ENCODE assay signal across 7 mouse cellular contexts in the genomic region with DNA sequence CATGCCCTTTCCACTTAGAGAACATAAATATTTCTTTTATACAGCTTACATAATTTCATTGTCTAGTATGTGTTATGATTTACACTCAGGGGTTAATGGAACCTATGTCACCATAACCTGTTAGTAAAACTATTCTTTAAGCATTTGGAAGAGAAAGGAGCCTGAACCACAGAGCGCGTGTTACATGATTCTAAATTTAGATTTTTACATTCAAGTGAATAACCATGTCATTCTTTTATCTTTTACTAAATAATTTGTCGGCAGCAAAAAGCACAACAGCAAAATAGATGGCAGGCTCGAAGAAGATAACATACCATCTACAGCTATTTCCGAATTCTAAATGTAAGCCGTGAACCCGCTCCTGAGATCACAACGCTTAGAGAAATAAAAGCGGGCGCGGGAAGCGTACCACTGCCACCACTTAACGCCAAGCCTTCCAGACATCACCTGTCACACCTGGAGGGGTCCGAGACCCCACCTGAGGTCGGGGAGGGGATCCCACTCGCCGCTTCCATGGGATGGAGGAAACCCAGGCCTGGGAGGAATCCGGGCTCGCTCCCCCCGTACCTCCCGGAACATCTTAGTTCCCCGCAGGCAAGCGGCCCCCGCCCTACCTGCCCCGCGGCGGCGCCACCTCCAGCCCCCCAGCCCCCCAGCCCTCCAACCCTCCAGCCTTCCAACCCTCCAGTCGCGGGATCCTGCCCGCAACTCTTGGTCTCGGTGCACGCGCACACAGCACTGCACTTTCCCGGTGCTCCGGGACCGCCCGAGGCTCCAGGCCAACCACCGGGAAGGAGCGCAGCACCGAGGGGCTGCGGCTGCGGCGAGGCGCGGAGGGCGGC. TPM values are rescaled to one million over a fixed set of nuclear protein-coding genes. Genes with fewer than 3 reads are reported as not detected.
A peak's percentile ranks its signal among the peaks of the same experiment; 100 is the strongest.
DNase-seq lines count a peak whose midpoint lies in the region; ATAC-seq and TF ChIP-seq lines count a peak whose summit lies in the region.

No protein-coding gene starts in this region.

- peak overlapping the region; percentile 86 for H3K4me3 ChIP-seq in layer of hippocampus, adult 2 months
- H3K4me3 ChIP-seq in G1E (ENCODE audit: low read depth, low read length): peak overlapping the region; percentile 81
- peak overlapping the region; percentile 88 for H3K4me3 ChIP-seq in hindbrain, embryonic 16.5 days (ENCODE audit: low read length)
- H3K4me3 ChIP-seq in midbrain, embryonic 13.5 days (replicated peaks): peak overlapping the region; percentile 75

- TF ChIP-seq CTCF in layer of hippocampus, adult 2 months (conservative IDR thresholded peaks at IDR 0.05): no peak
- TF ChIP-seq CTCF in G1E (IDR thresholded peaks at IDR 0.05; ENCODE audit: low read depth, low read length): no peak

- peaks cover 54% of the 10 kb centered on the region for H3K4me1 ChIP-seq in G1E (ENCODE audit: insufficient read depth, low read depth, low read length)
- peaks cover 10% of the 10 kb centered on the region for H3K4me1 ChIP-seq in hindbrain, embryonic 16.5 days (ENCODE audit: control insufficient read depth, insufficient read depth, low read depth, low read length)
- peaks cover 15% of the 10 kb centered on the region for H3K4me1 ChIP-seq in midbrain, embryonic 13.5 days (replicated peaks)

- peaks cover 21% of the 10 kb centered on the region for H3K36me3 ChIP-seq in G1E (replicated peaks)
- no peaks in the 10 kb centered on the region for H3K36me3 ChIP-seq in hindbrain, embryonic 16.5 days (ENCODE audit: control insufficient read depth, insufficient read depth, low read length)
- H3K36me3 ChIP-seq in midbrain, embryonic 13.5 days: 0 out of 2 replicates have a peak, but pooled peaks cover 5% of the 10 kb centered on the region

- peak overlapping the region; percentile 89 for H3K9ac ChIP-seq in hindbrain, embryonic 16.5 days (ENCODE audit: low read depth, low read length)
- H3K9ac ChIP-seq in midbrain, embryonic 13.5 days (replicated peaks): peak overlapping the region; percentile 83

- H3K9me3 ChIP-seq in G1E (replicated peaks): no peaks in the 10 kb centered on the region
- no peaks in the 10 kb centered on the region for H3K9me3 ChIP-seq in hindbrain, embryonic 16.5 days (ENCODE audit: control insufficient read depth, low read length)
- no peaks in the 10 kb centered on the region for H3K9me3 ChIP-seq in midbrain, embryonic 13.5 days

- H3K27me3 ChIP-seq in G1E (ENCODE audit: insufficient read depth, low read length): no peaks in the 10 kb centered on the region; the same call in 1 of the 2 replicates
- peaks cover 3% of the 10 kb centered on the region; the same call in 1 of the 2 replicates for H3K27me3 ChIP-seq in hindbrain, embryonic 16.5 days (replicated peaks; ENCODE audit: control insufficient read depth, insufficient read depth, low read length)
- H3K27me3 ChIP-seq in midbrain, embryonic 13.5 days: peaks cover 15% of the 10 kb centered on the region

- DNase-seq in layer of hippocampus, adult 2 months (ENCODE audit: low spot score in 2 of 2): no peak
- no peak for DNase-seq in layer of hippocampus, adult 9-10 months (ENCODE audit: low spot score)
- DNase-seq in G1E (ENCODE audit: low spot score): peak; percentile 27
- peak; percentile 48 for DNase-seq in cerebellum, adult 9-11 months
- DNase-seq in ovary, postnatal 36 days (ENCODE audit: low spot score): no peak

- 3% methylated on average over 35 of the region's 47 CpGs for WGBS in hindbrain, embryonic 16.5 days
- 4% methylated on average over 38 of the region's 47 CpGs for WGBS in midbrain, embryonic 13.5 days

- no peak for ATAC-seq in G1E (ENCODE audit: extremely low read depth, insufficient number of reproducible peaks, low FRiP score, poor library complexity, severe bottlenecking)
- peak; percentile 79 for ATAC-seq in hindbrain, embryonic 16.5 days
- peak; percentile 87 for ATAC-seq in midbrain, embryonic 13.5 days

- H3K27ac ChIP-seq in layer of hippocampus, adult 2 months: peak overlapping the region; percentile 58
- peak overlapping the region; percentile 81 for H3K27ac ChIP-seq in hindbrain, embryonic 16.5 days (ENCODE audit: low read depth, low read length)
- peak overlapping the region; percentile 86 for H3K27ac ChIP-seq in midbrain, embryonic 13.5 days

- H3K4me2 ChIP-seq in hindbrain, embryonic 16.5 days (ENCODE audit: low read length): peak overlapping the region; percentile 89
- H3K4me2 ChIP-seq in midbrain, embryonic 13.5 days (replicated peaks): peak overlapping the region; percentile 87

RNA-seq across cellular contexts. Expression of a gene that starts 0.6 kb away (rescaled TPM):
- 10 to 100 TPM; 30.4 to 32.7 TPM for total RNA-seq in layer of hippocampus, adult 2 months (2021)
- total RNA-seq in G1E (2014; fragmentation: Nextera tagmentation) (38.8 and 44.0 TPM in 2 replicates), G1E (2017) (24.8 and 28.0 TPM in 2 replicates)
- 1.3 and 2.9 TPM in 2 replicates for polyA plus RNA-seq in G1E (2012)
- 8.0 and 11.0 TPM in 2 replicates for polyA plus RNA-seq in hindbrain, embryonic 16.5 days (2015; fragmentation: Nextera tagmentation; extraction: Ambion mirVana)
- polyA plus RNA-seq in midbrain, embryonic 13.5 days (2015; fragmentation: Nextera tagmentation; extraction: Ambion mirVana): 5.4 and 7.2 TPM in 2 replicates

Comparison
In these comparisons a context has a peak if more than half of its experiments do, and no peak if none do; other contexts are left out.
1. DNase-seq: peak in G1E (single experiment) and cerebellum, adult 9-11 months (single experiment); none in layer of hippocampus, adult 2 months (0 of 2), layer of hippocampus, adult 9-10 months (single experiment) and ovary, postnatal 36 days (single experiment).
2. Peak in every context shown above with its lines, with median percentiles within 50 percentile points of each other: H3K27ac ChIP-seq and H3K4me3 ChIP-seq.